Mouse (Mus musculus) liver, postnatal 0 days (tissue): ENCODE data around the gene Ddx52. TPM values are rescaled to one million over a fixed set of nuclear protein-coding genes. Genes with fewer than 3 reads are reported as not detected.

Source experiments
- ATAC-seq: fragments of 200-750 bp; cut with Nextera tagmentation; 2 replicates; pipeline ENCODE4 v1.8.0; 2017; ENCODE audit warnings: mild to moderate bottlenecking, moderate library complexity
- DNase-seq: peaks from one replicate; pipeline ENCODE4 v3.0.0-alpha.2; 2016
- H3K27ac ChIP-seq: fragments of 300-500 bp; sonication (generic); 2 replicates; pipeline ENCODE4 v1.5.1; 2014; ENCODE audit warnings: antibody characterized with exemption, moderate library complexity, mild to moderate bottlenecking, low read depth
- H3K27me3 ChIP-seq: fragments of 300-500 bp; sonication (generic); 2 replicates; pipeline ENCODE4 v1.6.1; 2014; ENCODE audit warnings: low read length, control low read depth, mixed read lengths; ENCODE audit not compliant: insufficient read depth
- H3K36me3 ChIP-seq: fragments of 300-500 bp; sonication (generic); replicated peaks from 2 replicates; pipeline ENCODE4 v1.6.1; 2014; ENCODE audit warnings: mild to moderate bottlenecking, control low read depth, low read length, moderate library complexity, mixed read lengths; ENCODE audit not compliant: insufficient read depth
- H3K4me1 ChIP-seq: fragments of 300-500 bp; sonication (generic); 2 replicates; pipeline ENCODE4 v1.6.1; 2014; ENCODE audit warnings: antibody characterized with exemption, mild to moderate bottlenecking, control low read depth; ENCODE audit not compliant: insufficient read depth
- H3K4me2 ChIP-seq: fragments of 300-500 bp; sonication (generic); 2 replicates; pipeline ENCODE4 v1.6.1; 2014; ENCODE audit warnings: low read depth, mild to moderate bottlenecking, low read length, moderate library complexity, mixed read lengths
- H3K4me3 ChIP-seq: fragments of 300-500 bp; sonication (generic); 2 replicates; pipeline ENCODE4 v1.5.1; 2014; ENCODE audit warnings: low read depth, low read length
- H3K9ac ChIP-seq: fragments of 300-500 bp; sonication (generic); replicated peaks from 2 replicates; pipeline ENCODE4 v1.6.1; 2014; ENCODE audit warnings: mild to moderate bottlenecking, moderate library complexity
- H3K9me3 ChIP-seq: fragments of 300-500 bp; sonication (generic); 2 replicates; pipeline ENCODE4 v1.6.1; 2016; ENCODE audit warnings: mild to moderate bottlenecking, control low read depth, low read length, mixed read lengths
- CTCF ChIP-seq: sonication (generic); IDR thresholded peaks from 2 replicates; pipeline ENCODE4 v1.5.1; 2016; ENCODE audit warnings: antibody characterized with exemption, low read depth
- EP300 ChIP-seq: IDR thresholded peaks from 2 replicates; pipeline ENCODE4 v1.6.1; 2016; ENCODE audit warnings: antibody characterized with exemption, low read depth, mild to moderate bottlenecking
- WGBS: fragments of 180-500 bp; shearing (Covaris S2); extraction: QIAGEN DNeasy Blood & Tissue Kit; methylation state at CpG from one replicate; pipeline ENCODE4 v1.1.7; 2014; ENCODE audit not compliant: insufficient replicate concordance; 5-methylcytosine and 5-hydroxymethylcytosine counted together
- polyA plus RNA-seq: library from polyadenylated mRNA; unstranded; fragments of >200 nt; fragmentation: Nextera tagmentation; extraction: Ambion mirVana; gene quantifications from 2 replicates; pipeline ENCODE4 v1.2.1, GENCODE M21; 2015

Gene Ddx52
- polyA plus RNA-seq, 1 experiment from 2014 or later, result 12.5 TPM

- 86% methylated on average over 6 of the region's 6 CpGs for WGBS
- TF ChIP-seq EP300, result no peak
- no peak for TF ChIP-seq CTCF
- Histone ChIP-seq H3K9me3 (no peaks in the 10 kb centered on the region), H3K9ac (no peak overlapping the region), H3K4me3 (no peak overlapping the region), H3K27ac (no peak overlapping the region), H3K4me2 (no peak overlapping the region), H3K4me1 (no peaks in the 10 kb centered on the region), H3K27me3 (no peaks in the 10 kb centered on the region), H3K36me3 (peaks cover 38% of the 10 kb centered on the region)
- no peak for DNase-seq
- ATAC-seq, result no peak
Measured at GRCm38 (mm10) chr11:84003986-84004385, 62.1 kb downstream of the Ddx52 start.

DNA sequence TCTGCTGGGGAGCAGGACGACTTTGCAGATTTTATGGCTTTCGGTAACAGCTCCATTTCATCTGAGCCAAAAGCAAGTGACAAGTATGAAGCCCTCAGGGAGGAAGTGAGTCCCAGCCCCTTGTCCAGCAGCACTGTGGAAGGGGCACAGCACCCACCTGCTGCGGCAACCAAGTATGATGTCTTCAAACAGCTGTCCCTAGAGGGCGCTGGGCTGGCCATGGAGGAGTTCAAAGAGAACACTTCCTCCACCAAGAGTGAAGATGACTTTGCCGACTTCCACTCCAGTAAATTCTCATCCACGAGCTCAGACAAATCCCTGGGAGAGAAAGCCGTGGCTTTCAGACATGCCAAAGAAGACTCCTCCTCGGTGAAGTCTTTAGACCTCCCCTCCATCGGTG, 67.1 kb downstream of the Ddx52 start:
- H3K4me1 ChIP-seq, result no peaks in the 10 kb centered on the region
- H3K4me3 ChIP-seq, result no peak overlapping the region
- no peak overlapping the region for H3K27ac ChIP-seq
- WGBS, result 87% methylated on average over 9 of the region's 9 CpGs
- no peaks in the 10 kb centered on the region for H3K9me3 ChIP-seq
- no peak overlapping the region for H3K9ac ChIP-seq
- no peak for ATAC-seq
- no peak for DNase-seq
- no peak overlapping the region for H3K4me2 ChIP-seq
- H3K36me3 ChIP-seq, result peaks cover 33% of the 10 kb centered on the region
- no peak for TF ChIP-seq EP300
- TF ChIP-seq CTCF, result peak; percentile 37
- no peaks in the 10 kb centered on the region for H3K27me3 ChIP-seq

GRCm38 (mm10) chr11:84010411-84010810, 68.5 kb downstream of the Ddx52 start:
- WGBS, result 86% methylated on average over 9 of the region's 9 CpGs
- no peak overlapping the region for H3K27ac ChIP-seq
- DNase-seq (no peak), ATAC-seq (no peak)
- peaks cover 31% of the 10 kb centered on the region for H3K36me3 ChIP-seq
- no peaks in the 10 kb centered on the region for H3K27me3 ChIP-seq
- no peak overlapping the region for H3K4me3 ChIP-seq
- H3K9ac ChIP-seq, result no peak overlapping the region
- no peak overlapping the region for H3K4me2 ChIP-seq
- H3K9me3 ChIP-seq, result no peaks in the 10 kb centered on the region
- TF ChIP-seq CTCF, result no peak
- TF ChIP-seq EP300, result no peak
- no peaks in the 10 kb centered on the region; the same call in 1 of the 2 replicates for H3K4me1 ChIP-seq

DNA sequence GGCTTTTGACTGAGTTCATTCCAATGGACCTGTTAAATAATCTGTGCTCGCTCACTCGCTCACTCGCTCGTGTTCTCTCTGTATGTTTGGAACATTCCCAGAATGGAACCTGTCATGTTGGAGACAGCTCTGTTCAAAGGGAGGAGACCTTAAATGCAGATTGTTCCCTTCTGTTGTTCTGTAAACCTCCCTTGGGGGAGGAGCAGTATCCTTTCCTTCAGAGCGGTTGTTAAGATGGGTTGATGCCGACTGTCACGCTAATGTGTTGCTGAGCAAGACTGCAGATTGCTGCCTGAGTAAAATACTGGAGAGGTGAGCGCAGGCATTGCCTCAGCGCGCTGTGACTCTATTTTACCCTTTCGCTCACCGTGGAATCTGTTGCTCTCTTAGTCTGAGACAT, 69.2 kb downstream of the Ddx52 start:
- H3K9me3 ChIP-seq, result no peaks in the 10 kb centered on the region
- H3K27me3 ChIP-seq, result no peaks in the 10 kb centered on the region
- TF ChIP-seq CTCF (no peak), EP300 (no peak)
- H3K27ac ChIP-seq, result no peak overlapping the region
- ATAC-seq, result no peak
- H3K4me1 ChIP-seq, result no peaks in the 10 kb centered on the region; the same call in 1 of the 2 replicates
- no peak overlapping the region for H3K4me3 ChIP-seq
- H3K9ac ChIP-seq, result no peak overlapping the region
- DNase-seq, result no peak
- H3K36me3 ChIP-seq, result peaks cover 31% of the 10 kb centered on the region
- 76% methylated on average over 12 of the region's 12 CpGs for WGBS
- H3K4me2 ChIP-seq, result no peak overlapping the region

- DNase-seq (no peak), ATAC-seq (no peak)
- Histone ChIP-seq H3K9me3 (no peaks in the 10 kb centered on the region), H3K9ac (no peak overlapping the region), H3K4me2 (no peak overlapping the region), H3K27ac (no peak overlapping the region), H3K27me3 (no peaks in the 10 kb centered on the region), H3K4me1 (no peaks in the 10 kb centered on the region; the same call in 1 of the 2 replicates), H3K4me3 (no peak overlapping the region), H3K36me3 (peaks cover 31% of the 10 kb centered on the region)
- TF ChIP-seq EP300 (no peak), CTCF (no peak)
- WGBS, result 69% methylated on average over 2 of the region's 2 CpGs
Measured at GRCm38 (mm10) chr11:84011576-84011975, 69.7 kb downstream of the Ddx52 start.

Other genes starting within 250 kb of the Ddx52 start
- 42.1 and 42.6 TPM in 2 replicates for gene Wfdc17, start 238.1 kb upstream of the Ddx52 start, polyA plus RNA-seq
- 0.38 and 0.76 TPM in 2 replicates for gene Wfdc18, start 233.0 kb upstream of the Ddx52 start, polyA plus RNA-seq
- gene Wfdc21, start 195.1 kb upstream of the Ddx52 start, polyA plus RNA-seq, result 108 and 117 TPM in 2 replicates
- 5.6 and 6.0 TPM in 2 replicates for gene Heatr6, start 188.4 kb upstream of the Ddx52 start, polyA plus RNA-seq
- 4.9 and 5.4 TPM in 2 replicates for gene Hnf1b, start 92.0 kb upstream of the Ddx52 start, polyA plus RNA-seq
- 2.9 and 3.5 TPM in 2 replicates for gene Synrg, start 22.4 kb downstream of the Ddx52 start, polyA plus RNA-seq
- 1.7 and 1.8 TPM in 2 replicates for gene Dusp14, start 127.2 kb downstream of the Ddx52 start, polyA plus RNA-seq
- gene Tada2a, start 187.5 kb downstream of the Ddx52 start, polyA plus RNA-seq, result 5.7 and 6.1 TPM in 2 replicates
- gene Acaca, start 187.6 kb downstream of the Ddx52 start, polyA plus RNA-seq, result 2.0 TPM in 2 replicates
- gene Gm11437, start 225.4 kb downstream of the Ddx52 start, polyA plus RNA-seq, result 0.14 TPM in 1 of 2 replicates, not detected in the other